Mouse (Mus musculus) lung, embryonic 16.5 days (tissue): ENCODE data around the gene Ell2. TPM values are rescaled to one million over a fixed set of nuclear protein-coding genes. Genes with fewer than 3 reads are reported as not detected.

Experiments
- ATAC-seq: fragments of 200-750 bp; cut with Nextera tagmentation; 2 replicates; pipeline ENCODE4 v1.8.0; 2017; ENCODE audit warnings: low read depth, mild to moderate bottlenecking, moderate library complexity
- H3K27ac ChIP-seq: fragments of 300-500 bp; sonication (generic); 2 replicates; pipeline ENCODE4 v1.5.1; 2014; ENCODE audit warnings: mild to moderate bottlenecking, control low read depth, low read length
- H3K27me3 ChIP-seq: fragments of 300-500 bp; sonication (generic); 2 replicates; pipeline ENCODE4 v1.6.1; 2014; ENCODE audit warnings: low read depth, low read length, mixed read lengths; ENCODE audit not compliant: control insufficient read depth, insufficient read depth
- H3K36me3 ChIP-seq: fragments of 300-500 bp; sonication (generic); 2 replicates; pipeline ENCODE4 v1.6.1; 2014; ENCODE audit warnings: low read length; ENCODE audit not compliant: control insufficient read depth, insufficient read depth
- H3K4me1 ChIP-seq: fragments of 300-500 bp; sonication (generic); replicated peaks from 2 replicates; pipeline ENCODE4 v1.6.1; 2014; ENCODE audit warnings: low read length, mixed read lengths; ENCODE audit not compliant: control insufficient read depth, insufficient read depth
- H3K4me2 ChIP-seq: fragments of 300-500 bp; sonication (generic); 2 replicates; pipeline ENCODE4 v1.6.1; 2014; ENCODE audit warnings: low read depth, low read length, control low read depth
- H3K4me3 ChIP-seq: fragments of 300-500 bp; sonication (generic); 2 replicates; pipeline ENCODE4 v1.5.1; 2014; ENCODE audit warnings: mild to moderate bottlenecking, low read length, control low read depth
- H3K9ac ChIP-seq: fragments of 300-500 bp; sonication (generic); 2 replicates; pipeline ENCODE4 v1.6.1; 2014; ENCODE audit warnings: low read length, control low read depth
- H3K9me3 ChIP-seq: fragments of 300-500 bp; sonication (generic); 2 replicates; pipeline ENCODE4 v1.6.1; 2016; ENCODE audit warnings: low read length; ENCODE audit not compliant: control insufficient read depth
- WGBS: fragments of 180-500 bp; shearing (Covaris S2); extraction: QIAGEN DNeasy Blood & Tissue Kit; methylation state at CpG from one replicate; pipeline ENCODE4 v1.1.7; 2014; 5-methylcytosine and 5-hydroxymethylcytosine counted together
- polyA plus RNA-seq: library from polyadenylated mRNA; unstranded; fragments of >200 nt; fragmentation: Nextera tagmentation; extraction: Ambion mirVana; gene quantifications from 2 replicates; pipeline ENCODE4 v1.2.1, GENCODE M21; 2015

Gene Ell2
- polyA plus RNA-seq, 1 experiment from 2014 or later, result 7.5 TPM

GRCm38 (mm10) chr13:75809957-75810356 is 103.4 kb downstream of the Ell2 start:
- no peak overlapping the region for H3K4me3 ChIP-seq
- H3K9ac ChIP-seq, result no peak overlapping the region
- no peak overlapping the region for H3K4me2 ChIP-seq
- WGBS, result 68% methylated on average over 1 of the region's 1 CpGs
- no peak for ATAC-seq
- no peak overlapping the region for H3K27ac ChIP-seq
- H3K9me3 ChIP-seq, result no peaks in the 10 kb centered on the region
- H3K27me3 ChIP-seq, result no peaks in the 10 kb centered on the region
- H3K36me3 ChIP-seq, result no peaks in the 10 kb centered on the region
- H3K4me1 ChIP-seq, result no peaks in the 10 kb centered on the region

- no peak overlapping the region for H3K4me2 ChIP-seq
- no peaks in the 10 kb centered on the region for H3K4me1 ChIP-seq
- H3K27me3 ChIP-seq, result no peaks in the 10 kb centered on the region
- ATAC-seq, result no peak
- no peak overlapping the region for H3K4me3 ChIP-seq
- no peak overlapping the region for H3K9ac ChIP-seq
- 95% methylated on average over 2 of the region's 2 CpGs for WGBS
- H3K9me3 ChIP-seq, result no peaks in the 10 kb centered on the region
- H3K27ac ChIP-seq, result no peak overlapping the region
- H3K36me3 ChIP-seq, result no peaks in the 10 kb centered on the region
Measured at GRCm38 (mm10) chr13:75817183-75817582, 110.6 kb downstream of the Ell2 start.

GRCm38 (mm10) chr13:75818486-75818885 is 111.9 kb downstream of the Ell2 start:
- H3K4me3 ChIP-seq, result no peak overlapping the region
- no peaks in the 10 kb centered on the region for H3K4me1 ChIP-seq
- H3K36me3 ChIP-seq, result no peaks in the 10 kb centered on the region
- H3K4me2 ChIP-seq, result no peak overlapping the region
- no peak overlapping the region for H3K27ac ChIP-seq
- no peak for ATAC-seq
- no peak overlapping the region for H3K9ac ChIP-seq
- WGBS, result 45% methylated on average over 3 of the region's 3 CpGs
- H3K27me3 ChIP-seq, result no peaks in the 10 kb centered on the region
- H3K9me3 ChIP-seq, result no peaks in the 10 kb centered on the region

GRCm38 (mm10) chr13:75818945-75819706 is 112.6 kb downstream of the Ell2 start:
- H3K27me3 ChIP-seq, result no peaks in the 10 kb centered on the region
- no peak overlapping the region for H3K9ac ChIP-seq
- no peak for ATAC-seq
- no peaks in the 10 kb centered on the region for H3K36me3 ChIP-seq
- no peak overlapping the region for H3K4me3 ChIP-seq
- H3K27ac ChIP-seq, result no peak overlapping the region
- H3K9me3 ChIP-seq, result no peaks in the 10 kb centered on the region
- H3K4me1 ChIP-seq, result no peaks in the 10 kb centered on the region
- WGBS, result 76% methylated on average over 3 of the region's 3 CpGs
- H3K4me2 ChIP-seq, result no peak overlapping the region

- Histone ChIP-seq H3K9ac (no peak overlapping the region), H3K4me1 (no peaks in the 10 kb centered on the region), H3K27me3 (no peaks in the 10 kb centered on the region), H3K9me3 (no peaks in the 10 kb centered on the region), H3K36me3 (no peaks in the 10 kb centered on the region), H3K27ac (no peak overlapping the region), H3K4me3 (no peak overlapping the region), H3K4me2 (no peak overlapping the region)
- no peak for ATAC-seq
Measured at GRCm38 (mm10) chr13:75819898-75820297, 113.3 kb downstream of the Ell2 start.

Other genes starting within 250 kb of the Ell2 start
- 56.9 and 58.0 TPM in 2 replicates for gene Glrx, start 133.1 kb downstream of the Ell2 start, polyA plus RNA-seq
- gene Rhobtb3, start 237.2 kb downstream of the Ell2 start, polyA plus RNA-seq, result 19.8 and 24.7 TPM in 2 replicates